Mouse (Mus musculus): ENCODE data around the gene Adcy1.

Adcy1 gene

DNA sequence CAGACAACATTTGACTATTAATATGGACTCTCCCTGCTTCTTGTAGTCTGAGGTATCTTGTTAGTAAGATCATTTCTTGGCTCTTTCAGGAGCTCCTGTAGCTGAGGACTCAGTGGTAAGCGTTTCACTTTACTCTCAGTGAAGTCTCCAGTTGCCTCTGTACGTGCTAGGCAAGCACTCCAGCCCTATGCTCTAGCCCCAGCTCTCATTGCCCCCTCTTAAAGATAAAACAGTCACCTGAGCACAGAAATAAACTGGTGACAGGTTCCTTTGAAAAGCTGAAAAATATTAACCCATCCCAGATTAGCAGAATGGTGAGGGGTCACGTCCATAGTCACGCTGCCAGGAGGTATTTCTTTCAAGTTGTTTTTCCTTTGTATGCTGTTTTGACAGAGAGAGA, 115.4 kb downstream of the Adcy1 start:
- DNase-seq (ENCODE audit: extremely low spot score, low spot score): no peak

DNA sequence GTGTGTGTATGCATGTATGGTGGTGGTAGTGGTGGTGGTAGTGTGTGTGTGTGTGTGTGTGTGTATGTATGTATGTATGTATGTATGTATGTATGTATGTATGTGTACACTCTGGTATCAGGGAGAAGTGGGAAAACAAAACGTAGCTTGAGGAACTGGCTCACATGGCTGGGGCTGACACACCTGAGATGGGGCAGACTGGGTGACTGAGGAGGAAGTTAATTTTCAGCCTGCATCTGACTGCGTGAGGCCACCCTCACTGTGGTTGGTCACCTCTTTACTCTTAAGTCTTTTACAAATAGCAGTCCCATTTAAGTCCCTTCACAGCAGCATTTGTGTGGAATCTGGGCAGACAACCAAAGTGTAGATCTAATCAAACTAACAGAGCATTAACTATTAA, 116.0 kb downstream of the Adcy1 start:
- DNase-seq (ENCODE audit: extremely low spot score, low spot score): no peak

DNA sequence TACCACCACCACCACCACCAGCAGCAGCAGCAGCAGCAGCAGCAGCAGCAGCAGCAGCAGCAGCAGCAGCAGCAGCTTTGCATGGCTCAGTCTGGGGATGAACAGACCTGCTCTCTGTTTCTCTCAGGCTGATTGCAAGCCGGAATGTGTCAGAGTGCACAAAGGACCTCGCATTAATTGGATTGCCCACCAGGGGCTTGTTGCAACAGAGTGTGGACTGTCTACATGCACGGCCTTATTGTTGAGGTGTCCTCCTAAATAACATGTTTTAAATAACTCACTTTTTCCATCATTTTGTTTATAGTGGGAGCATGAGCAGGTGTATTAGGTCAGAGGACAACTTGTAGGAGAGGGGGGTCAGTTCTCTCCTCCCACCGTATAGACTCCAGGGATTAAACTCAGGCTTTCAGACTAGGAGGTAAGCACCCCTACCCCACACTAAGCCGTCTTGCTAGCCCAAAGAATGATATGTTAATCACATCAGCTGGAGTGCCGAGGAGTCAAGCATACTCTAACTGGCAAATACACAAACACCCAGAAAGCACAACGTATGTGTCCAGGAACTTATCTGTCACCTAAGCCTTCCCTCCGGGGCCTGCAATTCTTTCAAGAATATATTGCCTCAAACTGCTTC, 119.2 kb downstream of the Adcy1 start:
- DNase-seq (ENCODE audit: extremely low spot score, low spot score): no peak

DNA sequence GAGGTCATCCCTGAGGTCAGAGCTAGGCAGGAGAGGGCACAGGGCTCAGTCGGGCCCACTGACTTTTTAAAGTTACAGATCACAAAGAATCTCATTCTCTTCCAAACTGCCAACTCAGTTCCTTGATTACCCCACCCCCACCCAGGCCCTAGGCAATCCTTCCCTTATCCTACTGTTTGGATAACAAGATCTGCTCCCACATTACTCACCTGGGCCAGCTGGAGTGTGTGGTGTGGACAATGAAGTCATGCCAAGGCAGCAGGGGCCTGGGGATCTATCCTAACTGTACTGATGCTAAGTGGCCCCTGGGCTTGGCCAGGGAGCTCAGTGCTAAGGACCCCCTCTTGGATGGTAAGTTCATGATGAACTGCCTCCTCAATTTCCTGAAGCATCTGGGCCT, 121.1 kb downstream of the Adcy1 start:
- DNase-seq (ENCODE audit: extremely low spot score, low spot score): no peak

DNA sequence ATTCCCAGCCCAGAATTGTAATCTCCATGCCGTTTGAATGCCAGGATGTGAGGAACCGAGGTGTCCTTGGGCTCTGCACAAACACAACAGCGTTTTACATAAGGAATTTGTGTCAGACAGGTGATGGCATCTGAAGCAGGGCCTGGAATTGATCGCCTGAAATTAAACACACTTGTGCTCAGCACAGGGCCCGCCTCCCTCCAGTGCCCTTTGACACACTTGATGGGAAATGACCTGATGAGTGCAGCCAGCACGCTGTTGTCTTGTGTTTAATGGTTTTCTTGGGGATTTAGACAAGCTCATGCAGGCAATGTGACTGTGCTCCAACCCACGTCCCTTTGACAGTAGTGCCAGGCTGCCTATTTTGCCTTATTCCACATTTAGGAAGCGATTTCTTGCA, 124.2 kb downstream of the Adcy1 start:
- DNase-seq (ENCODE audit: extremely low spot score, low spot score): no peak

DNA sequence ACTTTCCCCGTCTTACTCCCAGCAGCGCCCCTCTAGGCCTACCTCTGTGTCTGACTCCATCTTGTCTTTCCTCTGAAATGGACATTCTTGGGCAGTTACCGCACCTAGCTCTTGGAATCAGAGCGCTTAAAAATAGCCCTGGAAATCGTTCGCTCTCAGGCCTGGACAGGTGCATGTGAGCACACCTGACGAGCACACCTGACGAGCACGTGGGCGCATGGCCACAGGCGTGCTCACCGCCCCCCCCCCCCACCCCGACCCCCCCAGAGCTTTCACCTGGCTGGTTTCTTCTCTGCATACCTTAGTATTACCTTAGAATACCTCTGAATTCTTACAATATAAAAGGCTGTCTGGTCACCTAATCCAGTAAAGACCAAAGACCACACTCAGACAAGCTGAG, 125.2 kb downstream of the Adcy1 start, which contains the start of gene Gm11985:
Gene Gm11985, minus strand, starts transcription at position 101 of the 400 bp plus-strand sequence.
- no peak for DNase-seq (ENCODE audit: extremely low spot score, low spot score)

DNA sequence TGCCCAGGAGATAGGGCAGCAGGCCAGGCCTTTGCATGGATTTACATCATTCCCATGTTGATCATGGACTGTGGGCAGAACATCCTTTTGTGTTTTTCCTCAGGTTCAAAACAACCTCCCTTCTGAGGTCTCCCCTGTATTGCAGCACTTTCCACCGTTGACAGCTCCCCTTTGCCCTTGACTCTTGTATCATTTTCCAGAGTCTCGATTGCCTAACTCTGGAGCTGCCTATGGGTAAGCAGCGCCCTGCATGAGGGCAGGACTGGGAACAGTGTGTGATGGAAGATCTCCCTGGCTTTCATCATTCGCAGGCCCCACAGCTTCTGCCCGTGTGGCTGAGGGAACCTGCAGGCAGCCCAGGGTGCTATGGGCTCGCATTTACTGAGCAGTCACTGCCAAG, 129.4 kb downstream of the Adcy1 start:
- no peak for DNase-seq (ENCODE audit: extremely low spot score, low spot score)

DNA sequence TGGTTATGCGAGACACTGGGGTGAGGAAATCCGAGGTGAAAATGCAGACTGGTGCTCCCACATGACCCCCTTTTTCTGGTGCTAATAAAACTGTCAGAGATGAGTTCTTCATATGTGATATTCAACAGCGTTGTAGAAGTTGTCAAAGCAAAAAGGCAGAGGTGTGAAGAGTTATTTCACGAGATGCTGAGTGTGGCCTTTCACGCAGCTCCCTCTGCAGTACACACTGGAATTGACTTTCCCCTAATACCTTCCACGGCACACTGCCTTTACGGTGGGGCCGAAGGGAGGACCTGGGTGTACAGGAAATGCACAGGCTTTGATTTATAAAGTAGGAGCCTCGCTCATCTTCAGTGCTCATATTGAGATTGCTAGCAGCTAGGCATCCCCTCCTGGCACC, 129.8 kb downstream of the Adcy1 start:
- DNase-seq (ENCODE audit: extremely low spot score, low spot score): no peak

DNA sequence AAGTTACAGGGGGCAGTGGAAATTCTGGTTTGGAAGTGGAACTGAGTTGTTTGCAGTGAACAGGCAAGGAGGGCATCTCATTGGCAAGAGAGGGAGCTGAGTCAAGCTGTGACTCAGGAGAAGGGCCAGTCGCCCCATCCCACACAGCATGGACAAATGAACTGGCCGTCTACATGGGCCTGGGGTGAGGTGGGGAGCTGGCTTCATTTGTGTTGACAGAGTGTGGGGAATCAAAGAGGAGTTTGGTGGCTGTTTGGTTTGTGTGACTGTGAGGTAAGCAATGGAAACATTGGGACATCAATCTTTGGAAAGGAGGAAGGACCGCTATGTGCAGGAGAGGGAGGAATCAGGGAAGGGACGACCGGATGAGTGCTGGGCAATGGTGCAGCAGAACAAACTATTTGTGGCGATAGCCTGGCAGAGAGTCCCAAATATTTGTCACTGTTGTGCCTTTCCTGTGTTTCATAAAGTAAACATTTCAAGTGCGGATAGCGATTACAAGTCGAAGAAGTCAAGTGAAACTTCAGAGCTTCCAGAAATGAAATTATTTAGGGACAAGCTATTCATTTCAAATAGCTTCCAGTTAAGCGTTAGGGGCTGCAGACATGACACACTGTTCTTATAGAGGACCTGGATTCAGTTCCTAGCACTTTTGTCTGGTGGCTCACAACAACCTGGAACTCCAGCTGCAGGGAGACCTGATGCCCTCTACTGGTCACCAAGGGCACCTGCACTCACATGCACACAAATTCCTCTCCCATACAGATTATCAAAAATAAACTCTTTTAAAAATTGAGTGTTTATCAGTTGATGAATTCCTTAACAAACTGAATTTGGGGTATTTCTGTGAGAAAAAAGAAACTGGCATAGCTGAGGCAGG, 131.4 kb downstream of the Adcy1 start:
- DNase-seq (ENCODE audit: extremely low spot score, low spot score): no peak

DNA sequence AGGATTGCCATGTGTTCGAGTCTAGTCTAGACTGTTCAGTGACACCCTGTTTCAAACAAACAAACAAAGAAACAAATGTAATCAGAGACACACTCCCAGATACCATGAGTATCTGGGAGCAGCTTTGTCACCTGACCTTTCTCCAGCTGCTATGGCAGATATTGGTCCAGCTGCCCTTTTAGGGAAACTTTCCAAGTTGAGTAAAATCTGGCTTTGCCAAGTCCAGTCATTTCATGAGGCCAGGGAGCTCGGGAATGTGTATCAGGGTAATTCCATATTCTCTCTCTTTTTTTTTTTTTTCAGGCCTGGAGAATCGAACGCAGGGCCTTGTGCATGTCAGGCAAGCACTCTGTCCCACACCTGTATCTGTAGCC, 132.0 kb downstream of the Adcy1 start:
- no peak for DNase-seq (ENCODE audit: extremely low spot score, low spot score)

DNA sequence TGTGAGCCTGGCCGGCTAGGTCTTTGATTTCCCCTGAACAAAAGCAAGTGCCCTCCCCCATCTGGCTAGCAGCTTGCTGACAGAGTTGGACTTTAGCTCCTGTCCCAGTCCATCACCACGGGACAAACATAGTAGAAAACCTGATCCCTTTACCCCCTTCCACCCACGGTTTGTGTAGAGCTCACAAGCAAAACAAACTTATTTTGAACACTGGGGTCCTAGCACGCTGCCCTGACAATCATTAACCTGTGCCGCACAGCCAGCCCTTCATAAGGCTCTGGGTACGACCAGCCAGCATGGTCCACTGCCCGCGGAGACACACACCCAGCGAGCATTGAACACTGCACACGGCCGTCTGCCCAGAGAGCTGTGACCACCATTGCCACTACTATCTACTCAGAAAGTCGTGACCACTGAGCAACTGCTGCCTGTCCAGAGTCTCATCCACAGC, 134.2 kb downstream of the Adcy1 start, which contains the start of gene Igfbp1:
Gene Igfbp1, plus strand, starts transcription at position 292 of the 451 bp plus-strand sequence.
- no peak for DNase-seq (ENCODE audit: extremely low spot score, low spot score)

DNA sequence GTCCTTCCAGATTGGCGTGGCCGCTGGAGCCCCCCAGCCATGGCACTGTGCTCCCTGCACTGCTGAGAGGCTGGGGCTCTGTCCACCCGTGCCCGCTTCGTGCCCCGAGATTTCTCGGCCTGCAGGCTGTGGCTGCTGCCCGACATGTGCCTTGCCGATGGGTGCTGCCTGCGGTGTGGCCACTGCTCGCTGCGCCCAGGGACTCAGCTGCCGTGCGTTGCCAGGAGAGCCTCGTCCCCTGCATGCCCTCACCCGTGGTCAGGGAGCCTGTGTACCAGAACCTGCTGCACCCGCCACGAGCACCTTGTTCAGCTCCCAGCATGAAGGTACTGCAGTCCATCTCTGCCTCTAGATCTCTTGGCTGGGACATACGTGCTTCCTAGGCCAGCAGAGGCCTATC, 134.7 kb downstream of the Adcy1 start:
- DNase-seq (ENCODE audit: extremely low spot score, low spot score): no peak

DNA sequence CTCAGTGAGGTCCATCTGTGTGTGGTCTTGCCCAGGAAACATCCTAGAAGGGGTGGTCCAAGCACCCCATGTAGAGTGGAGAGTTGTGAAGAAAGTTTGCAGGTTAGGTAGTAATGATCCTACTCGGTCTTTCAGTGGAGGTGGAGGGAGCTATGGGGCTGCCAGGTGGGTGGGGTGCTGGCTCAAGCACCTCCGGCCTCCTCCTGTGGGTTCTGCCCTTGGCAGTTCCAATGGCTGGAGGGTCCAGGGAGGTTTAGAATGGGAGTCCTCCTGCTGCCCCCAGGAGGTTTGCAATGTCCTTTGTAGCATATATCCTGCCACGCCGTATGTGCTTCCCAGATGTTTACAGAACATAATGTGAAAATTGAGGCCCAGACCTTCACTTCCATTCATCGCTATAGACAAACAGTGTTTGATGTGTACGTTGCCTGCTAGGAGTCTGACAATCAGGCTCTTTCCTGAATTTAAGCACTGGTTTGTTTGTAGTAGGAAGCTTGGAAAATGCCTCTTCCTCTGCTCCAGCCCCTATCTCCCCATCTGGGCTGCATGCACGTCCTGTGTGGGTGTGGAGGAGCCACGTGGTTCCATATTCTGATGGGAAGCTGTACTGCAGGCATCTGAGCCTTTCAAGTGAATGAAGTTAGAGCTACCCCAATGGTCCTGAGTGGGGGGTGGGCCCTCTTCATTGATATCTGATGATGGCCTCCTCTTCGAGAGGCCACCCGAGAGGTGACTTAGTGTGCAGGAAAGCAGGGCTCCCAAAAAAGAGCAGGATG, 135.4 kb downstream of the Adcy1 start:
- no peak for DNase-seq (ENCODE audit: extremely low spot score, low spot score)

DNA sequence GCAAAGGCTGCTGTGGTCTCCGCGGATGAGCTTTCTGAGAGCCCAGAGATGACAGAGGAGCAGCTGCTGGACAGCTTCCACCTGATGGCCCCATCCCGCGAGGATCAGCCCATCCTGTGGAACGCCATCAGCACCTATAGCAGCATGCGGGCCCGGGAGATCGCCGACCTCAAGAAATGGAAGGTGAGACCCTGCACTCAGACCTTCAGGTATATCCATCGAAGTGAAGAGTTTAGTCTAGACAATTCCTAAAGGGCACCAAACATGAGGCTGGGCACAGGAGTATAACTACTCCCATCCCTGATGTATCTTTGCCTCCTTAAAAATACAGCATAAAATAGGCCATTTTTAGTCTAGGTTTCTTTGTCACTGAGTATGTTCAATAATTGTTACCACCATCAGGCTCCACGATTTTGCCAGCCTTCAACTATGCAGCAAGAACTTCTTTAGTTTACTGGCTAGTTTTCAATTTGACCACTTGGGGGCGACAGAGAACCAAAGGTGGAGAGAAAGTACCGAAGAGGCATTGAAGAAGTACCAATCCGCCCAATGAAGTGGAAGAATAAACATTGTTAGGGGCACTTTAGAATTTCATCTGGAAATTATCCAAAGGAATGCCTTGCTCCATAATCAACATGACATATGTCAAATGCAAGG, 136.6 kb downstream of the Adcy1 start:
- peak; percentile 48 for DNase-seq (ENCODE audit: extremely low spot score, low spot score)

DNA sequence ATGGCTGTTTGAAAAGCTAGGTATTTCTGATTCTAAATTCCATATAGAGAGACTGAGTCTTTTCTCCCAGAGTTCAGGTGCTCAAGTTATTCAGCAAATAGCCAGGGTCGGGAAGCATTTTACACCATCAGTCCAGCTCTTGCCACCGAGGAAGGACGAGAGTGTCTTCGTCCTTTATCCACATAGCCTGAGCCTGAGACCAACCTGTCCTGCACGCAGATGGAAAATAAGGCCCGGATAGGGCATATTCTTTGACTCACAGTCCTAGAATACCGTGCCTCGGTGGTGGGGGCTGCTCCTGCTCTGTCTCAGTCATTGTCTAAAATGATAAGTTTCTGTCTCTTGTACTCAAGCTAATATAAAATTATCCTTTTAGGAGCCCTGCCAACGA, 137.1 kb downstream of the Adcy1 start:
- no peak for DNase-seq (ENCODE audit: extremely low spot score, low spot score)

DNA sequence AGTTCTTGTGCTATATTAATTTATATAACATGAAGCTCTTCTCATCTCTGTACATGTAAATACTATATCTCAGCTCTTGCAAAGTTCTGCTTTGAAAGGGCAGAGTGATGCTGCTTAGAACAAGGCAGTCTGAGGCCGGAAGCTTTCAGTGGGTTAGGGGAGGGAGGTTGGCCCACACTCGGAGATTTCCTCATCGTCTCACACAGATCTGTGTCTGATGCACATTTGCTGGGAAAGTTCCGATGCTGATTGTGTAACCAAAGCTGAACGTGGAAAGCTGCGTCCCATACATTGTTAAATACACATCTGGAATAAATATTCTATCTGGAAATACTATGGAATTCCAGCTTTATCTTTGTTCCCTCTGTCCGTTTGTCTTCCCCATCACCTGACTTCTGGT, 138.9 kb downstream of the Adcy1 start:
- no peak for DNase-seq (ENCODE audit: extremely low spot score, low spot score)

DNA sequence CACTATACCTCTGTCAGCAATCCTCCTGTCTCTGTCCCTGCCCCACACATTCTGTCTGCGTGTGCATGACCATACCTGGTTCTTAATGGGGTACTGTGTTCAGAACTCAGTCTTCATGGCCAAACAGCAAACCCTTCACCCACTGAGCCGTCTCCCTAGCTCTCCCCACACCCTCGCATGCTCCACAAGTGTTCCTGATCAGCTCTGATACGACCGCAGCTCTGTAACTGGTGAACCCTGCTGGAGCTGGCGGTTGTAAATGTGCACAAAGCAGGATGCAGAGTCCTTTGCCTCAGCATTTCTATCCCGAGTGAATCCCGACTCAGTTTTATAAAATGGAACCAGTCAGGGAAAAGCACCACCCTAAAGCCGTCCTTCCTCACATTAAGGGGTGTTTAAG, 140.6 kb downstream of the Adcy1 start:
- DNase-seq (ENCODE audit: extremely low spot score, low spot score): no peak

DNA sequence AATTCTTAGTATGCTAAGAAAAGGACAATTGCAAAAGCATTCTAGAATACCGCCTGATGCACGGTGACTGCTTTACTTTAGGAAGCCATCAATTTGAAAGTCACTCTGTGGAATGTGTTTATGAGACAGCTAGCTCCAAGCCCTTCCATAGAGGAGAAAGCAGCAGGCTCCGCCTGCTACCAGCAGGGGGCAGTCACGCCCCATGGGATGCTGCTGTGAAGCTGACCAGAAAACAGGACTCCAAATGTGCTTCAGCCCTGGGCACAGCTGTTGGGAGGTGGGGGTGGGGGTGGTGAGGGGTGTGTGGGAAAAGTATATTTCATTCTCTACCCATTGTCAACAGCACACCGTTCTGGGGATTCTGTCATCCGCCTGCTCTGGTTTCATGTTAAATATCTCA, 147.1 kb downstream of the Adcy1 start:
- DNase-seq (ENCODE audit: extremely low spot score, low spot score): peak; percentile 85

DNA sequence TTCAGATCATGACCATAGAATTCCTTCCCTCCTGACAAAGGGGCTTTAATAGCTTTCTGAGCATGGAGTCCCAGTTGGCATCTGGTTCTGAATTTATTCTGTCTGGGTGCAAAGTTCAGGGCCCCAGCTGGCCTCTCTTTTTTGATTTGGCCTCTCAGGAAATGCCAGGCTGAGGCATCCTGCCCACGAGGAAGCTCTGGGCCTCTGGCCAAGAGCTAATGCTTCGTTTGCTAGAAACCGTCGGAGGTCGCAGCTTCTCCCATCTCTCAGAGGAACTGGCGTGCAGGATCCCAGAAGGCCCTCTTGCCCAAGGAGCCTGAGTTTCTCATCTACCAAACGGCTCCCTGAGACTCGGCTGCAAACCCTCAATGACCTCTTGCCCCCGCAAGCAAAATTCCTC, 147.9 kb downstream of the Adcy1 start:
- DNase-seq (ENCODE audit: extremely low spot score, low spot score): peak; percentile 48

DNA sequence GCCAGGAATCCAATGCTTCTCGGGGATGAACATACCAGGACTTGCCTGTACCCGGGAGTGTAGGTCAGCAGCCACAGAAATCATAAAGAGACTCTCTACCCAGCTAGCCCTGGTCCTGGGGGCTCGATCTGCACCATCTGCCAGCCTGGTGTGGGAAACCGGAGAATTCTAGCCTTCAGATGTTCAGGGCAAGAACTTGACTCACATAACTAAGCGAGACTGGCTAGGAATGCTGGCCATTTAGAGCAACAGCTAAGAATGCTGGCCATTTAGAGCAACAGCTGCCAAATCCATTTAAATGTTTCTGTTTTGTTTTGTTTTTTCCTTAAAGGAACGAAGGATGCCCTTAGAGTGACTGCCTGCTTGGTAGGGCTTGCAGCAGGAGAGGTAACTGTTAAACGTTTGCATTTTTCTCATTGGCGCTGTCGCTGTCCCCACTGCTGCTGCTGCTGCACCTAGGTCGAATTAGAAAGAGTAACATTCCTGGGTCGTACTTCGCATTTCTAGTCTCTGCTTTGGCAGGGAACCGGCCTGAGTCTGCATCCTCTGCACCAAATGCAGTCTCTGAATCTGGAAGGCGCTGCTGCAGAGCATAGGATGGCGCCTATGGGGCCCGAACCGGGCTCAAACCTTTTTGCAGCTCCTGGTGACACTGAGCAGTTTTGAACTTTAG, 149.0 kb downstream of the Adcy1 start:
- peak; percentile 47 for DNase-seq (ENCODE audit: extremely low spot score, low spot score)

DNA sequence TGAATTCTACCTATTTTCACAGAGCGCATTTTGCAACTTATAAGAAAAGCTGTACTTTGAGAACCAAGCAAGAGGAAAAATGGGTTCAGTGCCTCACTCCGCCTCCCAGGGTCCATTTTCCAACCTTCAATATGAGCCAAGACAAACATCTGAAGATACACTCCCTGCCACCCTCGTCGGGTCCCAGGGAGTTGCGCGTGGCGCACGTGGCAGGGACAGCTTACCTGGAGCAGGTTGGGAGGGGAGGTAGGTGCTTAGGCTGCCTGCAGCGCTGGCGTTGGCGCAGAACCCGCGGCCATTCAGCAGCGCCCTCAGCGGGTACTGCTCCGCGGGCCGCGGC, 149.8 kb downstream of the Adcy1 start:
- DNase-seq (ENCODE audit: extremely low spot score, low spot score): no peak

All from neural tube, embryonic 10.5 days (tissue).